Mouse (Mus musculus) testis, adult 2 months (tissue): ENCODE results near the gene Rnf224. TPM values are rescaled to one million over a fixed set of nuclear protein-coding genes. Genes with fewer than 3 reads are reported as not detected.
A peak's percentile ranks its signal among the peaks of the same experiment; 100 is the strongest.

Experiments used
- H3K27ac ChIP-seq: fragments of 200-500 bp; 2 replicates; pipeline ENCODE4 v1.5.1; 2012; ENCODE audit warnings: low read depth, low read length; ENCODE audit not compliant: control insufficient read depth, insufficient read depth
- H3K27me3 ChIP-seq: fragments of 200-500 bp; 2 replicates; pipeline ENCODE4 v1.6.1; 2012; ENCODE audit warnings: mild to moderate bottlenecking, low read length, moderate library complexity; ENCODE audit not compliant: control insufficient read depth, insufficient read depth
- H3K36me3 ChIP-seq: fragments of 200-500 bp; 2 replicates; pipeline ENCODE4 v1.6.1; 2012; ENCODE audit warnings: mild to moderate bottlenecking, low read length; ENCODE audit not compliant: control insufficient read depth, insufficient read depth
- H3K4me1 ChIP-seq: fragments of 200-500 bp; 2 replicates; pipeline ENCODE4 v1.6.1; 2012; ENCODE audit warnings: low read length; ENCODE audit not compliant: control insufficient read depth, insufficient read depth
- H3K4me3 ChIP-seq: fragments of 200-500 bp; 2 replicates; pipeline ENCODE4 v1.5.1; 2012; ENCODE audit warnings: low read depth, mild to moderate bottlenecking, low read length, moderate library complexity, mixed read lengths; ENCODE audit not compliant: control insufficient read depth
- CTCF ChIP-seq: fragments of 200-500 bp; IDR thresholded peaks from 2 replicates; pipeline ENCODE4 v1.5.1; 2012; ENCODE audit warnings: low read depth, mild to moderate bottlenecking, inconsistent platforms, low read length, moderate library complexity; ENCODE audit not compliant: control insufficient read depth, insufficient read depth, insufficient replicate concordance
- POLR2A ChIP-seq: fragments of 200-500 bp; IDR thresholded peaks from 2 replicates; pipeline ENCODE4 v1.6.1; 2012; ENCODE audit warnings: low read depth, mild to moderate bottlenecking, inconsistent platforms, low read length, moderate library complexity; ENCODE audit not compliant: control insufficient read depth
- polyA plus RNA-seq: library from polyadenylated mRNA; depleted of rRNA; stranded (reverse); fragments of >200 nt; gene quantifications from 2 replicates; pipeline ENCODE4 v1.2.3, GENCODE M21; 2012

Gene Rnf224
- polyA plus RNA-seq, 1 experiment: 0.05 TPM

DNA sequence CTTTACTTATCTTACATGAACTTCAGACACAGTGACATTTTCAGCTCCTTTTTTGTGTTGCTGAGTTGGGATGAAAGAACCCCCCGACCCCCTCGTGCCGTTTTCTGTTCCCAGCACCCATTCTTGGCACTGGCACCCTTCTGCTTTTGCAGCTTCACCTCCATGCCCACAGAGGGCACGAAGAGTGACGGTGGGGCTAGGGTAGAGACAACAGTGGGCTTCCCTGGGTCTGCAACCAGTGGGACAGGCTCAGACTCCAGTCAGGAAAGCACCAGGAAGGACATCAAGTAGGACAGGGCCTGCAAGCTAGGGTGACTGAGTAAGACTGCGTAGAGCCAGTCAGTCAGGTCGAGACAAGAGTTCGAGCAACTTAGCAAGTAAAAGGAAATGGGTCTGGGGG, 3.7 kb upstream of the Rnf224 start:
- Histone ChIP-seq H3K36me3 (no peaks in the 10 kb centered on the region), H3K4me1 (peaks cover 23% of the 10 kb centered on the region), H3K27ac (no peak overlapping the region; the same call in 1 of the 2 replicates), H3K4me3 (peak overlapping the region; percentile 25), H3K27me3 (no peaks in the 10 kb centered on the region)
- TF ChIP-seq CTCF: no peak
- no peak for TF ChIP-seq POLR2A

DNA sequence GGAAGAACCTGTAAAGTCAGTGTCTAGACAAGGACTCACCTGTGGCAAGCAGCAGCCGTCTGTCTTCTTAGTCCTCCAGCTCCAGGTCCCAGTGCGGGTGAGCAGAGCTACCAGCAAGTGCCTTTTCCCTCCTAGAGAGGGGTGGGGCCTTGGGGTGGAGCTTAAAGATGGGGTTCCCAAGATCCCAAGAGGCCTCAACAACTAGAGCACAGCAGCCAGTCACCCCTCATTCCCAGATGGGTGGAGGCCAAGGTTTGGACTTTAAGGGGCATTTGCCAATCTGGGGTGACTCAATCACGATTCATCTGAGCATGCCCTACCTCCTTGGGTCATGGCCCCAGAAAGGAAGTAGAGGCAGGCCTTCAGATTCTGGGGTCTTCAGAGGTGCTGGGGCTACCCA, 3.2 kb upstream of the Rnf224 start:
- TF ChIP-seq CTCF: no peak
- no peak for TF ChIP-seq POLR2A
- Histone ChIP-seq H3K27me3 (no peaks in the 10 kb centered on the region), H3K4me3 (no peak overlapping the region), H3K4me1 (peaks cover 23% of the 10 kb centered on the region), H3K27ac (no peak overlapping the region), H3K36me3 (no peaks in the 10 kb centered on the region)

DNA sequence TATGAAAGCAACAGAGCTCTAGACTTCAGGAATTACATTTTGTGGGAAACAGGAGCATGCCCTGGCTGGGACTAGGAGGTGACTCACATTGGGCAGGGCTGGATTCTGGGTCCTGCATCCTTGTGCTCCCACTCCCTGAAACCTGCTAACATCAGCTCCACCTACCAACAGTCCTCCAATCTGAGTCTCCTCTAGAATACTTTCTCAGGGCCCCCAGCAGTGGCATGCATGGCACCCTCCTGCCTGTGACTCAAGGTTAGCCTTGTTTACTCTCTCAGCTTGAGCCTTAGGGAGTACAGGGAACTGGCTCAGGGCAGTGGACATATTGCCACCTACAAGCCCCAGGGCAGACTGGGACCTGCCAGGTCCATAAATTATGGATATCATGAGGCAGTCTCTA, 1.5 kb upstream of the Rnf224 start:
- H3K4me3 ChIP-seq: no peak overlapping the region
- no peak for TF ChIP-seq CTCF
- TF ChIP-seq POLR2A: no peak
- H3K36me3 ChIP-seq: no peaks in the 10 kb centered on the region
- H3K27ac ChIP-seq: no peak overlapping the region
- H3K4me1 ChIP-seq: peaks cover 23% of the 10 kb centered on the region
- no peaks in the 10 kb centered on the region for H3K27me3 ChIP-seq

DNA sequence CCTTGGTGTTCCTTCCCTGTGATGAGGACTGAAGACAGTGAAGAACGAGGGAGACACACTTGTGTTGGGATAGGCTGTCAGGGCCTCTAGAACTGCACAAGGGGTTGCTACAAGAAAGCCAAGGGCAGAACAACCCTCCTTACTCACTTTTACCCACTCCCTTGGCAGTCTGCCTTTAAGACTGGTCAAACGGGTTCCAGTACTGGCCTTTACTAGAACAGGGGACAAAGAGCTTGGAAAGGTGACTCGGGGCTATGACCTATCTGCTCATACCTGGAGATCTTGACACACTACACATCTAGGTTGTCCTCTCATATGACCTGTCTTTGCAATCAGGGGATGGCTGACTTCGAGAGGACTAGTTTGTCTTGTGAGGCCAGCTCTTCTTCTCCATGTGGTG, 935 bp upstream of the Rnf224 start:
- H3K27me3 ChIP-seq: no peaks in the 10 kb centered on the region
- H3K36me3 ChIP-seq: no peaks in the 10 kb centered on the region
- H3K27ac ChIP-seq: no peak overlapping the region

DNA sequence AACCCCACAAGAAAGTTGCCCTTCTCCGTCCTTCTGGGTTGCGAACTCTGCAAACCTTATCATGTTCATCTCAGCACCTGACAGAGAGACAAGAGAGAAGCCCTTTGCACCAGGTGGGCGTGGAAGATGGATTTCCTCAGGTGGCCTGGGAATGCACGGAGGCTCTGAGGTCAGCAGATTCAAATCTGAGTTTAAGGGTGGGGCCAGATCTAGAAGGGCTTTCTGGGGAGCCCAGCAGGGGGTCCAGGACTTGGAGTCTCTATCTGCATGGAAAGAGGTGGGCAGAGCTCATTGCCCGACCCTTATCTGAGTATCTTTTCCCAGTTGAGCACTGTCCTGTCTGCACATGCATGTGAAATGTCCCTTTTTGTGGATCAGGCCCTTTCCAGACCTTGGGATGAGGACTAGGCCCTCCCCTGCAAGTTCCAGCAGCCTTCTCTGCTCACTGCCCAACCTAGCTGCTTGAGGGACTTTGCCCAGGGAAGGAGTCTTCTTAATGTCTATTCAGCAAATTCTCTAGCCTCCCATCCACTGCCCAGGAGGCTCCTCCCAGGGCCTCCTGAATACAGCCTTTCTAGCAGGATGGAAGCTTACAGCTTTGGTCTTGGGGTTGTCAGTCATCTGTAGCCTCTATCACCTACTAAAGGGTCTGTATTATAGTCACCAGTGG, 1.9 kb downstream of the Rnf224 start:
- Histone ChIP-seq H3K36me3 (no peaks in the 10 kb centered on the region), H3K4me3 (no peak overlapping the region), H3K27me3 (no peaks in the 10 kb centered on the region), H3K4me1 (no peaks in the 10 kb centered on the region), H3K27ac (no peak overlapping the region)
- TF ChIP-seq CTCF (no peak), POLR2A (no peak)

More for the DNA sequence above, 935 bp upstream of the Rnf224 start:
- H3K4me3 ChIP-seq: no peak overlapping the region
- H3K4me1 ChIP-seq: peaks cover 18% of the 10 kb centered on the region
- no peak for TF ChIP-seq POLR2A
- no peak for TF ChIP-seq CTCF

DNA sequence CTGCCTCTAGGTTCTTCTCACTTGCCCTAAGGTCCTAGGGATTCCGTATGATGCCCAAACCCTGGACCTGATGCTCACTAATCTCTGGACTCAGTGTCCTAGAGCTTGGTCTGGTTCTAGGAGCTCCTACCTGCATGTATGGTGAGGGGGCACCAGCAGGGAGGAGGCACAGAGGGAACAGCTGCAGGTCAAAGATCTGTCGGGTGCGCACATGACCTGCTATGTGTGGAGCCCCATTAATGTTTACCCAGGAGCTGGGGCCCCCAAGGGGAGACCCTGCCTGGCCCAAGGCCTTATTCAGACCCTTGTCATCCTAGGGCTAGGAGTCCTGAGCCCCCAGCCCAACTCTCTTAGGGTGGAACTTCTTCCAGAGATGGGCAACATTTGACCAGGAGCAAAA, 2.5 kb downstream of the Rnf224 start, which contains the start of gene Slc34a3:
Slc34a3 (minus strand) TSS at position 315 of the 400 bp plus-strand sequence.
- no peaks in the 10 kb centered on the region for H3K36me3 ChIP-seq
- H3K4me3 ChIP-seq: no peak within 1 kb of the TSS
- no peak within 1 kb of the TSS for H3K27ac ChIP-seq
- no peaks in the 10 kb centered on the region for H3K27me3 ChIP-seq
- no peaks in the 10 kb centered on the region for H3K4me1 ChIP-seq
- TF ChIP-seq POLR2A (no peak), CTCF (no peak)

DNA sequence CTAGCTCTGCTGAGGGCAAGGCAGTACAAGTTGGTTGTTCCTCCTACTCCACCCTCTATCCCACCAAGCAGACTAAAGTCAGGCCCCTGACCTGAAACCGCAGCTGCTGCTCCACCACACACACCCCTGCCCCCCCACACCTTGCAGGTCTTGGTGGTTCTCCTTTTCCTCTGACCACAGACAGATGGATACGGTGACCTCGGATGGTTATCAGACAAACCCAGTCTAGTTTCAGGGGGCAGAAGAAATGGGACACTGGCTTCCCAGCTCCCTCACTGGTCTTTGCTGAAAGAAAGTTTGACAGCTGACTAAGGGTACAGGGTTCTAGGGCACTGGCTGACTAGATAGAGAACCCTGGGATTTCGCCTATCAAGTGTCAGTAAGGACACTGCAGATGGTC, 3.2 kb downstream of the Rnf224 start:
- no peaks in the 10 kb centered on the region for H3K27me3 ChIP-seq
- no peaks in the 10 kb centered on the region for H3K36me3 ChIP-seq
- no peak overlapping the region for H3K27ac ChIP-seq
- H3K4me3 ChIP-seq: no peak overlapping the region
- no peak for TF ChIP-seq POLR2A
- TF ChIP-seq CTCF: no peak
- no peaks in the 10 kb centered on the region for H3K4me1 ChIP-seq
